Mouse (Mus musculus) forebrain, embryonic 15.5 days (tissue): Measurements from ENCODE around the gene Oaz1. TPM values are rescaled to one million over a fixed set of nuclear protein-coding genes. Genes with fewer than 3 reads are reported as not detected.

Experiments used
- ATAC-seq: fragments of 200-750 bp; cut with Nextera tagmentation; replicated peaks from 2 replicates; pipeline ENCODE4 v1.8.0; 2017; ENCODE audit warnings: mild to moderate bottlenecking, moderate TSS enrichment, moderate library complexity
- H3K27ac ChIP-seq: fragments of 300-500 bp; sonication (generic); replicated peaks from 2 replicates; pipeline ENCODE4 v1.5.1; 2015; ENCODE audit warnings: mild to moderate bottlenecking, inconsistent platforms
- H3K27me3 ChIP-seq: fragments of 300-500 bp; sonication (generic); 2 replicates; pipeline ENCODE4 v1.6.1; 2015; ENCODE audit warnings: inconsistent platforms
- H3K36me3 ChIP-seq: fragments of 300-500 bp; sonication (generic); 2 replicates; pipeline ENCODE4 v1.6.1; 2015; ENCODE audit warnings: mild to moderate bottlenecking, inconsistent platforms
- H3K4me1 ChIP-seq: fragments of 300-500 bp; sonication (generic); 2 replicates; pipeline ENCODE4 v1.6.1; 2015; ENCODE audit warnings: inconsistent platforms
- H3K4me2 ChIP-seq: fragments of 300-500 bp; sonication (generic); replicated peaks from 2 replicates; pipeline ENCODE4 v1.6.1; 2015; ENCODE audit warnings: mild to moderate bottlenecking, inconsistent platforms
- H3K4me3 ChIP-seq: fragments of 300-500 bp; sonication (generic); 2 replicates; pipeline ENCODE4 v1.5.1; 2015; ENCODE audit warnings: mild to moderate bottlenecking, inconsistent platforms
- H3K9ac ChIP-seq: fragments of 300-500 bp; sonication (generic); replicated peaks from 2 replicates; pipeline ENCODE4 v1.6.1; 2015; ENCODE audit warnings: mild to moderate bottlenecking, inconsistent platforms
- H3K9me3 ChIP-seq: fragments of 300-500 bp; sonication (generic); 2 replicates; pipeline ENCODE4 v1.6.1; 2016; ENCODE audit warnings: inconsistent platforms
- WGBS: fragments of 180-500 bp; shearing (Covaris S2); methylation state at CpG from one replicate; pipeline ENCODE4 v1.1.7; 2015; ENCODE audit warnings: mixed read lengths; 5-methylcytosine and 5-hydroxymethylcytosine counted together
- polyA plus RNA-seq: library from polyadenylated mRNA; unstranded; fragments of >200 nt; fragmentation: Nextera tagmentation; extraction: Ambion mirVana; gene quantifications from 2 replicates; pipeline ENCODE4 v1.2.1, GENCODE M21; 2015

Oaz1 gene
- polyA plus RNA-seq, 1 experiment from 2014 or later, result 1,419 TPM

- WGBS, result 4% methylated on average over 51 of the region's 51 CpGs
Measured at GRCm38 (mm10) chr10:80843931-80844547, 17.6 kb downstream of the Oaz1 start, which contains the start of gene Lingo3. Gene Lingo3, minus strand, starts transcription at chr10:80844039.

GRCm38 (mm10) chr10:80845055-80845693, 18.7 kb downstream of the Oaz1 start:
- no peak overlapping the region for H3K27ac ChIP-seq
- no peak overlapping the region for H3K4me3 ChIP-seq
- no peak for ATAC-seq
- H3K27me3 ChIP-seq, result peaks cover 26% of the 10 kb centered on the region
- H3K9ac ChIP-seq, result no peak overlapping the region
- peaks cover 16% of the 10 kb centered on the region for H3K4me1 ChIP-seq
- no peaks in the 10 kb centered on the region for H3K9me3 ChIP-seq
- H3K36me3 ChIP-seq, result peaks cover 3% of the 10 kb centered on the region; the same call in 1 of the 2 replicates
- 65% methylated on average over 8 of the region's 8 CpGs for WGBS
- no peak overlapping the region for H3K4me2 ChIP-seq

More at GRCm38 (mm10) chr10:80843931-80844547, 17.6 kb downstream of the Oaz1 start, which contains the start of gene Lingo3:
- Histone ChIP-seq H3K4me1 (peaks cover 16% of the 10 kb centered on the region), H3K4me3 (peak within 1 kb of the TSS; percentile 54), H3K36me3 (no peaks in the 10 kb centered on the region), H3K4me2 (peak within 1 kb of the TSS; percentile 82), H3K9ac (peak within 1 kb of the TSS; percentile 55), H3K9me3 (no peaks in the 10 kb centered on the region), H3K27me3 (peaks cover 26% of the 10 kb centered on the region), H3K27ac (no peak within 1 kb of the TSS)
- ATAC-seq, result peak; percentile 49

GRCm38 (mm10) chr10:80845732-80846131, 19.3 kb downstream of the Oaz1 start:
- no peak overlapping the region for H3K9ac ChIP-seq
- peaks cover 26% of the 10 kb centered on the region for H3K27me3 ChIP-seq
- peaks cover 7% of the 10 kb centered on the region; the same call in 1 of the 2 replicates for H3K36me3 ChIP-seq
- ATAC-seq, result no peak
- no peak overlapping the region for H3K4me2 ChIP-seq
- 71% methylated on average over 12 of the region's 12 CpGs for WGBS
- no peak overlapping the region for H3K27ac ChIP-seq
- H3K4me3 ChIP-seq, result no peak overlapping the region
- H3K9me3 ChIP-seq, result no peaks in the 10 kb centered on the region
- H3K4me1 ChIP-seq, result peaks cover 16% of the 10 kb centered on the region

- Histone ChIP-seq H3K27me3 (peaks cover 13% of the 10 kb centered on the region; the same call in 1 of the 2 replicates), H3K4me3 (no peak overlapping the region), H3K4me1 (peaks cover 11% of the 10 kb centered on the region), H3K4me2 (no peak overlapping the region), H3K27ac (no peak overlapping the region), H3K36me3 (peaks cover 33% of the 10 kb centered on the region), H3K9ac (no peak overlapping the region), H3K9me3 (no peaks in the 10 kb centered on the region)
- no peak for ATAC-seq
- WGBS, result 10% methylated on average over 10 of the region's 10 CpGs
Measured at GRCm38 (mm10) chr10:80848571-80848970, 22.1 kb downstream of the Oaz1 start.

GRCm38 (mm10) chr10:80854913-80855748, 28.7 kb downstream of the Oaz1 start, which contains the start of the genes Lsm7 and Sppl2b:
Gene Lsm7, minus strand, starts transcription at chr10:80855209.
Gene Sppl2b, plus strand, starts transcription at chr10:80855275.
- WGBS, result under 1% methylated on average over 81 of the region's 81 CpGs
- H3K9me3 ChIP-seq, result no peaks in the 10 kb centered on the region
- peak within 1 kb of the TSS; percentile 73 for H3K9ac ChIP-seq
- ATAC-seq, result peak; percentile 84
- H3K36me3 ChIP-seq, result peaks cover 31% of the 10 kb centered on the region
- peak within 1 kb of the TSS; percentile 66 for H3K27ac ChIP-seq
- H3K27me3 ChIP-seq, result no peaks in the 10 kb centered on the region
- peak within 1 kb of the TSS; percentile 72 for H3K4me3 ChIP-seq
- peak within 1 kb of the TSS; percentile 96 for H3K4me2 ChIP-seq
- peaks cover 36% of the 10 kb centered on the region for H3K4me1 ChIP-seq

GRCm38 (mm10) chr10:80855749-80856073, 29.3 kb downstream of the Oaz1 start:
- 19% methylated on average over 11 of the region's 11 CpGs for WGBS
- peaks cover 36% of the 10 kb centered on the region for H3K4me1 ChIP-seq
- H3K27ac ChIP-seq, result no peak overlapping the region
- peak overlapping the region; percentile 96 for H3K4me2 ChIP-seq
- H3K9ac ChIP-seq, result peak overlapping the region; percentile 73
- no peaks in the 10 kb centered on the region for H3K9me3 ChIP-seq
- peaks cover 26% of the 10 kb centered on the region for H3K36me3 ChIP-seq
- peak overlapping the region; percentile 72 for H3K4me3 ChIP-seq
- no peak for ATAC-seq
- no peaks in the 10 kb centered on the region for H3K27me3 ChIP-seq

GRCm38 (mm10) chr10:80856267-80856666, 29.8 kb downstream of the Oaz1 start:
- H3K27ac ChIP-seq, result no peak overlapping the region
- no peaks in the 10 kb centered on the region for H3K9me3 ChIP-seq
- 74% methylated on average over 3 of the region's 3 CpGs for WGBS
- peak overlapping the region; percentile 96 for H3K4me2 ChIP-seq
- H3K4me3 ChIP-seq, result peak overlapping the region; percentile 72
- peaks cover 36% of the 10 kb centered on the region for H3K4me1 ChIP-seq
- no peak overlapping the region; the same call in 1 of the 2 replicates for H3K9ac ChIP-seq
- H3K27me3 ChIP-seq, result no peaks in the 10 kb centered on the region
- no peak for ATAC-seq
- peaks cover 20% of the 10 kb centered on the region for H3K36me3 ChIP-seq

- Histone ChIP-seq H3K9me3 (no peaks in the 10 kb centered on the region), H3K4me1 (peaks cover 36% of the 10 kb centered on the region), H3K9ac (no peak overlapping the region), H3K36me3 (peaks cover 16% of the 10 kb centered on the region), H3K27ac (no peak overlapping the region), H3K4me3 (0 out of 2 replicates have a peak overlapping the region, but pooled peaks have one; percentile 72), H3K27me3 (no peaks in the 10 kb centered on the region), H3K4me2 (no peak overlapping the region)
- ATAC-seq, result no peak
- WGBS, result 84% methylated on average over 5 of the region's 5 CpGs
Measured at GRCm38 (mm10) chr10:80856908-80857307, 30.5 kb downstream of the Oaz1 start.

GRCm38 (mm10) chr10:80857386-80857785, 30.9 kb downstream of the Oaz1 start:
- Histone ChIP-seq H3K36me3 (peaks cover 12% of the 10 kb centered on the region; the same call in 1 of the 2 replicates), H3K9me3 (no peaks in the 10 kb centered on the region), H3K9ac (0 out of 2 replicates have a peak overlapping the region, but pooled peaks have one; percentile 3), H3K27me3 (no peaks in the 10 kb centered on the region), H3K4me2 (no peak overlapping the region), H3K27ac (no peak overlapping the region), H3K4me3 (no peak overlapping the region), H3K4me1 (peaks cover 36% of the 10 kb centered on the region)
- ATAC-seq, result no peak
- 34% methylated on average over 8 of the region's 8 CpGs for WGBS

- no peak for ATAC-seq
- Histone ChIP-seq H3K27ac (no peak overlapping the region), H3K4me2 (no peak overlapping the region), H3K27me3 (no peaks in the 10 kb centered on the region), H3K4me3 (no peak overlapping the region), H3K36me3 (peaks cover 10% of the 10 kb centered on the region), H3K9me3 (no peaks in the 10 kb centered on the region), H3K4me1 (peaks cover 36% of the 10 kb centered on the region), H3K9ac (0 out of 2 replicates have a peak overlapping the region, but pooled peaks have one; percentile 3)
- WGBS, result 70% methylated on average over 3 of the region's 3 CpGs
Measured at GRCm38 (mm10) chr10:80857848-80858247, 31.4 kb downstream of the Oaz1 start.

GRCm38 (mm10) chr10:80858350-80858935, 32.0 kb downstream of the Oaz1 start:
- H3K27ac ChIP-seq, result no peak overlapping the region

More at GRCm38 (mm10) chr10:80858350-80858935, 32.0 kb downstream of the Oaz1 start:
- Histone ChIP-seq H3K27me3 (no peaks in the 10 kb centered on the region), H3K9me3 (no peaks in the 10 kb centered on the region), H3K4me3 (no peak overlapping the region), H3K4me1 (peaks cover 35% of the 10 kb centered on the region), H3K36me3 (peaks cover 5% of the 10 kb centered on the region), H3K9ac (no peak overlapping the region), H3K4me2 (no peak overlapping the region)
- no peak for ATAC-seq
- 89% methylated on average over 7 of the region's 7 CpGs for WGBS
